Mouse (Mus musculus): ENCODE measurements around the gene Plekhj1.
A peak's percentile ranks its signal among the peaks of the same experiment; 100 is the strongest.

Gene Plekhj1

GRCm38 (mm10) chr10:80752079-80752625 lies 46.3 kb downstream of the Plekhj1 start:
- no peak for DNase-seq (ENCODE audit: low read depth in 2 of 2, low spot score in 2 of 2)

DNA sequence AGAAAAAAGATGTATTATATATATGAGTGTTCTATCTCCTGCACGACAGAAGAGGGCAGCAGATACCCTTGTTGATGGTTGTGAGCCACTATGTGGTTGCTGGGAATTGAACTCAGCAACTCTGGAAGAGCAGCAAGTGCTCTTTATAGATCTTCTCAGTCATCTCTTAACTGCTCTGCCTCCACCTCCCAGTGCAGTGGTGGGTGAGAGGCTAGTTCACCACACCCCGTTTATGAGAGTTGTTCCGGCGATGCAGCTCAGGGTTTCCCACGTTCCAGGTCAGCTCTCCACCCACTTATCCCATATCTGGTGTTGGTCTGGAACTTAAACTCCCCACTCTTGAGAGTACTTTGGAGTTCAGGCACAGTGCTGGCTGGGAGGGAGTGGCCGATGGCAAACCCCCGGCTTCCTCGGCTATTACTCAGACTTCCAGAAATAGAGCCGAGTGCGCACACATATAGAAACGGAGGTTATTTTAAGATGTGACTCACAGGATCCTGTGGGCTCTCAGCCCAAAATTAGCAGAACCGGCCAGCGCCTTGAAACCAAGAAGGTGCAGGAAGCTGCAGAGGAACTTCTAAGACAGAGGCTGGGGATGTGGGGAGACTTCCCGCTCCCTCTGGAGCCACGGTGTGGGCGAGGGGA lies 47.1 kb downstream of the Plekhj1 start:
- peak in 1 of 2 experiments; percentile 43 for DNase-seq (ENCODE audit: low read depth in 2 of 2, low spot score in 2 of 2)

DNA sequence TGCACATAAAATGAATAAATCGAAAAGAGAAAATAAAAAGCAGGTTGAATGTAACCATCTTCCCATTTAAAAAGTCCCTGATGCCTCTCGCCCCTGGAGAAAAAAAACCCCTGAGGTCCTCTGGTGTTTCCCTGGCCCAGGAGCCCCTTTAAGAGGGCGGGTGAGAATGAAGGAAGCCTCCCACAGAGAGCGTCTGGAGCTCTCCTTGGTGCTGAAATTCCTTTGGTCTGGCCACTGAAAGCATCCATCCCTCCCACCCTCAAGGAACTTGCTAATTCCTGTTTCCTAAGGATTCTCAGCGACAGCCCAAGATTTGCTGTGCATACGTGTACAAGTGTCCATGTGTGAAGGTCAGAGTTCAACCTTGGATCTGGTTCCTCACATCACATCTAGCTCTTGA lies 49.8 kb downstream of the Plekhj1 start:
- DNase-seq (ENCODE audit: low read depth in 2 of 2, low spot score in 2 of 2): no peak

- peak; percentile 66 to 67 for DNase-seq (ENCODE audit: low read depth in 2 of 2, low spot score in 2 of 2)
Observed at GRCm38 (mm10) chr10:80747410-80747809, 51.0 kb downstream of the Plekhj1 start.
